Mouse (Mus musculus) hindbrain, postnatal 0 days (tissue): Measurements from ENCODE around the gene Suclg2. TPM values are rescaled to one million over a fixed set of nuclear protein-coding genes. Genes with fewer than 3 reads are reported as not detected.
A peak's percentile ranks its signal among the peaks of the same experiment; 100 is the strongest.

ENCODE experiments used
- ATAC-seq: fragments of 200-750 bp; cut with Nextera tagmentation; 2 replicates; pipeline ENCODE4 v1.8.0; 2017; ENCODE audit warnings: mild to moderate bottlenecking, moderate TSS enrichment, moderate library complexity
- DNase-seq: peaks from one replicate; pipeline ENCODE4 v3.0.0-alpha.2; 2015; ENCODE audit warnings: low spot score
- H3K27ac ChIP-seq: fragments of 300-500 bp; sonication (generic); 2 replicates; pipeline ENCODE4 v1.5.1; 2014; ENCODE audit warnings: mild to moderate bottlenecking
- H3K27me3 ChIP-seq: fragments of 300-500 bp; sonication (generic); 2 replicates; pipeline ENCODE4 v1.6.1; 2014; ENCODE audit warnings: low read length, mixed read lengths; ENCODE audit not compliant: insufficient read depth
- H3K36me3 ChIP-seq: fragments of 300-500 bp; sonication (generic); 2 replicates; pipeline ENCODE4 v1.6.1; 2014; ENCODE audit warnings: low read length, mixed read lengths; ENCODE audit not compliant: insufficient read depth
- H3K4me1 ChIP-seq: fragments of 300-500 bp; sonication (generic); 2 replicates; pipeline ENCODE4 v1.6.1; 2014; ENCODE audit warnings: antibody characterized with exemption, low read length, mixed read lengths; ENCODE audit not compliant: insufficient read depth
- H3K4me2 ChIP-seq: fragments of 300-500 bp; sonication (generic); 2 replicates; pipeline ENCODE4 v1.6.1; 2014; ENCODE audit warnings: low read depth, mild to moderate bottlenecking, low read length, moderate library complexity, mixed read lengths
- H3K4me3 ChIP-seq: fragments of 300-500 bp; sonication (generic); 2 replicates; pipeline ENCODE4 v1.5.1; 2014; ENCODE audit warnings: low read length
- H3K9ac ChIP-seq: fragments of 300-500 bp; sonication (generic); replicated peaks from 2 replicates; pipeline ENCODE4 v1.6.1; 2014; ENCODE audit warnings: mild to moderate bottlenecking, low read length, moderate library complexity, mixed read lengths
- H3K9me3 ChIP-seq: fragments of 300-500 bp; sonication (generic); 2 replicates; pipeline ENCODE4 v1.6.1; 2016; ENCODE audit warnings: low read length, mixed read lengths
- CTCF ChIP-seq: IDR thresholded peaks from 2 replicates; pipeline ENCODE4 v1.5.1; 2016; ENCODE audit warnings: antibody characterized with exemption, control low read depth, low read depth
- WGBS: fragments of 180-500 bp; shearing (Covaris S2); extraction: QIAGEN DNeasy Blood & Tissue Kit; methylation state at CpG from one replicate; pipeline ENCODE4 v1.1.7; 2014; 5-methylcytosine and 5-hydroxymethylcytosine counted together
- polyA plus RNA-seq: library from polyadenylated mRNA; unstranded; fragments of >200 nt; fragmentation: Nextera tagmentation; extraction: Ambion mirVana; gene quantifications from 2 replicates; pipeline ENCODE4 v1.2.1, GENCODE M21; 2015
- total RNA-seq: library from RNA; depleted of rRNA; stranded (reverse); fragments of >200 nt; gene quantifications from 2 replicates; pipeline ENCODE4 v1.2.3, GENCODE M21; 2014

The Suclg2 gene
- total and polyA plus RNA-seq, 2 experiments from 2014 or later = 13.9 to 22.6 TPM

- Histone ChIP-seq H3K27ac (no peak overlapping the region), H3K4me2 (no peak overlapping the region), H3K4me3 (no peak overlapping the region), H3K9me3 (no peaks in the 10 kb centered on the region), H3K9ac (no peak overlapping the region), H3K4me1 (no peaks in the 10 kb centered on the region; the same call in 1 of the 2 replicates), H3K27me3 (no peaks in the 10 kb centered on the region), H3K36me3 (no peaks in the 10 kb centered on the region)
- no peak for TF ChIP-seq CTCF
- 53% methylated on average over 10 of the region's 10 CpGs for WGBS
- DNase-seq (no peak), ATAC-seq (no peak)
Measured at GRCm38 (mm10) chr6:95649123-95649663, 69.4 kb downstream of the Suclg2 start.

- ATAC-seq (no peak), DNase-seq (no peak)
- Histone ChIP-seq H3K4me1 (no peaks in the 10 kb centered on the region), H3K9ac (no peak overlapping the region), H3K9me3 (no peaks in the 10 kb centered on the region), H3K4me3 (no peak overlapping the region), H3K36me3 (no peaks in the 10 kb centered on the region), H3K27ac (no peak overlapping the region), H3K4me2 (no peak overlapping the region), H3K27me3 (no peaks in the 10 kb centered on the region)
- WGBS = 98% methylated on average over 2 of the region's 2 CpGs
- no peak for TF ChIP-seq CTCF
Measured at GRCm38 (mm10) chr6:95637416-95637815, 81.2 kb downstream of the Suclg2 start.

GRCm38 (mm10) chr6:95635411-95635810 is 83.2 kb downstream of the Suclg2 start:
- no peak for TF ChIP-seq CTCF
- WGBS = 45% methylated on average over 2 of the region's 2 CpGs
- no peaks in the 10 kb centered on the region for H3K27me3 ChIP-seq
- DNase-seq = no peak
- no peak overlapping the region for H3K4me2 ChIP-seq
- no peak for ATAC-seq
- no peak overlapping the region for H3K4me3 ChIP-seq
- H3K9ac ChIP-seq = no peak overlapping the region
- H3K4me1 ChIP-seq = no peaks in the 10 kb centered on the region
- H3K9me3 ChIP-seq = no peaks in the 10 kb centered on the region
- H3K36me3 ChIP-seq = no peaks in the 10 kb centered on the region
- no peak overlapping the region for H3K27ac ChIP-seq

- Histone ChIP-seq H3K4me3 (no peak overlapping the region), H3K4me1 (no peaks in the 10 kb centered on the region), H3K9me3 (no peaks in the 10 kb centered on the region), H3K36me3 (no peaks in the 10 kb centered on the region), H3K9ac (no peak overlapping the region), H3K4me2 (no peak overlapping the region), H3K27me3 (no peaks in the 10 kb centered on the region), H3K27ac (no peak overlapping the region)
- 94% methylated on average over 7 of the region's 7 CpGs for WGBS
- no peak for TF ChIP-seq CTCF
- no peak for ATAC-seq
- DNase-seq = no peak
Measured at GRCm38 (mm10) chr6:95629071-95629470, 89.5 kb downstream of the Suclg2 start.

DNA sequence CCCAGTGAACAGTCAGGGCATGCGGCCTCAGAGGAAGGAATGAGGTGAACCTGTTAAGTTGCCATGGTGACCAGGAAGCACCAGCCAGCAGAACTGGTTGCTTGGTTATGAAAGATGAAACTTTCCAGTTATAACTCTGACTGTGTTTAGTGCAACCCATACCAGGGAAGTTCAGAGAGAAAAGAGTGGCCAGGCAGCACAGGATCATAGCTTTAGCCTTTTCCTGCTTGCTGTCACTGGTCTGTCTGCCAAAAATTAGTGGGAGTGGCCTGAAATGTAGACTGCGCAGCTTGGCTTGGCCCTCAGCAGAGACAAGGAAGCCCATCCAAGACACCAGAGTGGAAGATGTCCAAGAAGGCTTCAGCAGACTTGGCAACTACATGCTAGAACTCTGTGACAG is 96.8 kb downstream of the Suclg2 start:
- TF ChIP-seq CTCF = no peak
- Histone ChIP-seq H3K9me3 (no peaks in the 10 kb centered on the region), H3K4me3 (no peak overlapping the region), H3K9ac (no peak overlapping the region), H3K27me3 (no peaks in the 10 kb centered on the region), H3K27ac (no peak overlapping the region), H3K4me1 (no peaks in the 10 kb centered on the region), H3K4me2 (no peak overlapping the region), H3K36me3 (no peaks in the 10 kb centered on the region)
- DNase-seq = peak; percentile 82
- WGBS = 42% methylated on average over 2 of the region's 2 CpGs
- peak; percentile 84 for ATAC-seq

- Histone ChIP-seq H3K4me1 (no peaks in the 10 kb centered on the region), H3K9ac (no peak overlapping the region), H3K4me2 (no peak overlapping the region), H3K27me3 (no peaks in the 10 kb centered on the region), H3K4me3 (no peak overlapping the region), H3K27ac (no peak overlapping the region), H3K9me3 (no peaks in the 10 kb centered on the region), H3K36me3 (no peaks in the 10 kb centered on the region)
- 82% methylated on average over 4 of the region's 4 CpGs for WGBS
- DNase-seq (no peak), ATAC-seq (no peak)
- no peak for TF ChIP-seq CTCF
Measured at GRCm38 (mm10) chr6:95620804-95621203, 97.8 kb downstream of the Suclg2 start.

DNA sequence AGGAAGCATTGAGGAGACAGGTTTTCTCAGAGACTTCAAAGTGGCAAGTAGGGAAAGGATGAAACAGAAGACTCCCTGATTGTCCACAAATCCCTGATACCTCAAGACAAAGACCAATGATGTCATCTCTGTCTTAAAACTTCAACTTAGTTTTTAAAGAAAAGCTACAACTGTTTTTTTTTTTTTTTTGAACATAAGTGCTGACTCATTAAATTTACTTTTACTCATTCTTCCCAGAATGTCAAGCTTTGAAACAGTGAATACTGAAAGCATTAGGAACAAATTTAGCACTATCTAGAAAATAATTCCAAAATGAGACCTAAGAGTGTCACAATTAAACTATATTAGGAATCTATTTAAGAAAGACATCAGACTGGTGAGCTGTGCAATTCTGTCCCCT is 98.8 kb downstream of the Suclg2 start:
- no peak for TF ChIP-seq CTCF
- H3K9me3 ChIP-seq = no peaks in the 10 kb centered on the region
- no peak overlapping the region for H3K9ac ChIP-seq
- H3K27me3 ChIP-seq = no peaks in the 10 kb centered on the region
- H3K4me2 ChIP-seq = no peak overlapping the region
- H3K27ac ChIP-seq = no peak overlapping the region
- H3K36me3 ChIP-seq = no peaks in the 10 kb centered on the region
- no peak overlapping the region for H3K4me3 ChIP-seq
- no peaks in the 10 kb centered on the region for H3K4me1 ChIP-seq
- DNase-seq (no peak), ATAC-seq (no peak)
